25 mouse cellular contexts compared by ENCODE assay signal in the genomic region with DNA sequence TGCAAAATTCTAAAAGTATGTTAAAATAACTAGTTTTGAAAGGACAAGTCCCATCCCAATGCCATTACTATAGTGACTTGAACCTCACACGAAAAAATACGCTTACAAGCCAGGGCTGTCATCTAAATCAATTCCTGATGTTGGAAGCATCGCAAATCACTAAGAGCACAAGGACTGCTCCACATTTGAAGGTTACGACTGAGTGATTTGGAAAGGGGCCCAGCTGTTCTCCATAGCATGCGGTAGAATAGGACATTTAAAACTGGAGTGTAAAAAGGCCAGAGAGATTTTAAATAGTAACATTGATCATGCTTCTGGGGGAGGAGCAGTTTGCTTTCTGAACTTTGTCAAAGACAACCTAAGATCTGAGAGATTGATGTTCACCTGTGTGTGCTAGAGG.
DNase-seq lines count a peak whose midpoint lies in the region; ATAC-seq and TF ChIP-seq lines count a peak whose summit lies in the region.
"Had no signal": no experiment of that assay in that cellular context is flagged by ENCODE, and none has a peak within 500 bp of the region (broad histone marks: within the 10 kb centered on the region; RNA-seq: fewer than 3 reads in every experiment).

No protein-coding gene starts in this region.

- no peak for TF ChIP-seq POLR2A in lung, adult 2 months (IDR thresholded peaks at IDR 0.05; ENCODE audit: borderline replicate concordance, extremely low read depth, low read depth, low read length)

- no peaks in the 10 kb centered on the region for H3K9me3 ChIP-seq in kidney, postnatal 0 days (replicated peaks; ENCODE audit: low read length)
- peaks cover 3% of the 10 kb centered on the region; the same call in 1 of the 2 replicates for H3K9me3 ChIP-seq in lung, embryonic 16.5 days (ENCODE audit: control insufficient read depth, low read length)
- H3K9me3 ChIP-seq: stomach, embryonic 15.5 days had no signal

- H3K36me3 ChIP-seq in kidney, postnatal 0 days (ENCODE audit: insufficient read depth, low read length): no peaks in the 10 kb centered on the region
- no peaks in the 10 kb centered on the region for H3K36me3 ChIP-seq in lung, embryonic 16.5 days (ENCODE audit: control insufficient read depth, insufficient read depth, low read length)
- H3K36me3 ChIP-seq: heart, embryonic 13.5 days; limb, embryonic 12.5 days; liver, embryonic 13.5 days; stomach, embryonic 15.5 days had no signal

- H3K9ac ChIP-seq in kidney, postnatal 0 days (ENCODE audit: low read depth, low read length): no peak overlapping the region
- H3K9ac ChIP-seq in lung, embryonic 16.5 days (ENCODE audit: low read length): no peak overlapping the region
- H3K9ac ChIP-seq: forebrain, postnatal 0 days; heart, embryonic 13.5 days; limb, embryonic 12.5 days; liver, embryonic 13.5 days; stomach, embryonic 15.5 days had no signal

- H3K27me3 ChIP-seq in kidney, postnatal 0 days (ENCODE audit: insufficient read depth, low read length): no peaks in the 10 kb centered on the region
- no peaks in the 10 kb centered on the region for H3K27me3 ChIP-seq in lung, embryonic 16.5 days (ENCODE audit: control insufficient read depth, insufficient read depth, low read depth, low read length)
- H3K27me3 ChIP-seq: heart, embryonic 13.5 days; limb, embryonic 12.5 days; liver, embryonic 13.5 days; stomach, embryonic 15.5 days had no signal

- 19% methylated on average over 5 of the region's 5 CpGs for WGBS in kidney, postnatal 0 days
- 49% methylated on average over 5 of the region's 5 CpGs for WGBS in lung, embryonic 16.5 days
- 71% methylated on average over 5 of the region's 5 CpGs for WGBS in lung, adult 2 months

- TF ChIP-seq CTCF in kidney, postnatal 0 days (IDR thresholded peaks at IDR 0.05; ENCODE audit: low read depth): no peak
- TF ChIP-seq CTCF in lung, adult 2 months (IDR thresholded peaks at IDR 0.05; ENCODE audit: insufficient read depth, low read length): no peak

- H3K4me1 ChIP-seq in kidney, postnatal 0 days (replicated peaks; ENCODE audit: insufficient read depth, low read length): no peaks in the 10 kb centered on the region
- no peaks in the 10 kb centered on the region for H3K4me1 ChIP-seq in lung, embryonic 16.5 days (replicated peaks; ENCODE audit: control insufficient read depth, insufficient read depth, low read length)
- no peaks in the 10 kb centered on the region for H3K4me1 ChIP-seq in lung, adult 2 months (ENCODE audit: control insufficient read depth, insufficient read depth, low read length)
- H3K4me1 ChIP-seq: heart, embryonic 13.5 days; limb, embryonic 12.5 days; liver, embryonic 13.5 days; stomach, embryonic 15.5 days had no signal

- no peak overlapping the region for H3K27ac ChIP-seq in kidney, postnatal 0 days
- no peak overlapping the region for H3K27ac ChIP-seq in lung, embryonic 16.5 days (ENCODE audit: low read length)
- H3K27ac ChIP-seq: heart, embryonic 13.5 days; hindbrain, postnatal 0 days; layer of hippocampus, adult 2 months; limb, embryonic 12.5 days; liver, embryonic 13.5 days; stomach, embryonic 15.5 days had no signal

- peak; percentile 5 for DNase-seq in embryo, embryonic 10 days (ENCODE audit: low spot score)
- no peak for DNase-seq in embryo, embryonic 9.5 days (ENCODE audit: extremely low spot score)
- DNase-seq in kidney, postnatal 0 days (ENCODE audit: low spot score): peak; percentile 61
- DNase-seq in kidney, adult 9 months: no peak
- DNase-seq in lung, adult 2 months: no peak
- peak; percentile 6 for DNase-seq in mesoderm, embryonic 11.5 days (ENCODE audit: low read depth, low spot score)
- no peak for DNase-seq in right cerebral cortex, postnatal 36 days (ENCODE audit: low spot score in 2 of 2)
- DNase-seq: cerebellum, adult 2 months; cerebellum, postnatal 25 days; forebrain, postnatal 0 days; gastrocnemius, postnatal 14 days; heart, adult 11 months; heart, postnatal 14 days; liver, embryonic 13.5 days; lung, postnatal 14 days; midbrain, embryonic 14.5 days; thymus, postnatal 36 days had no signal

- H3K4me3 ChIP-seq in kidney, postnatal 0 days (replicated peaks; ENCODE audit: low read depth, low read length): no peak overlapping the region
- no peak overlapping the region for H3K4me3 ChIP-seq in lung, embryonic 16.5 days (ENCODE audit: low read length)
- H3K4me3 ChIP-seq in lung, adult 2 months (replicated peaks; ENCODE audit: extremely low read depth, low read depth, low read length): no peak overlapping the region
- H3K4me3 ChIP-seq: heart, embryonic 13.5 days; layer of hippocampus, adult 2 months; limb, embryonic 12.5 days; liver, embryonic 13.5 days; stomach, embryonic 15.5 days had no signal

- no peak for ATAC-seq in kidney, postnatal 0 days (replicated peaks; ENCODE audit: low FRiP score, low read depth)
- ATAC-seq in lung, embryonic 16.5 days (ENCODE audit: low read depth): peak; percentile 45; the same call in 1 of the 2 replicates
- ATAC-seq: activated CD4-positive, CD25-positive, alpha-beta regulatory T cell, adult 4 months; forebrain, postnatal 0 days; hindbrain, postnatal 0 days; intestine, embryonic 16.5 days had no signal

- H3K4me2 ChIP-seq in kidney, postnatal 0 days (ENCODE audit: low read length): no peak overlapping the region
- no peak overlapping the region for H3K4me2 ChIP-seq in lung, embryonic 16.5 days (ENCODE audit: low read depth, low read length)
- H3K4me2 ChIP-seq: heart, embryonic 13.5 days; limb, embryonic 12.5 days; liver, embryonic 13.5 days; stomach, embryonic 15.5 days had no signal

Comparison
In these comparisons a context has a peak if more than half of its experiments do, and no peak if none do; other contexts are left out.
1. DNase-seq: peak in embryo, embryonic 10 days (single experiment), kidney, postnatal 0 days (single experiment) and mesoderm, embryonic 11.5 days (single experiment); none in embryo, embryonic 9.5 days (single experiment), kidney, adult 9 months (single experiment), lung, adult 2 months (single experiment) and right cerebral cortex, postnatal 36 days (0 of 2).